Mouse (Mus musculus) forebrain, postnatal 0 days (tissue): Measurements from ENCODE around the gene Rpp30. TPM values are rescaled to one million over a fixed set of nuclear protein-coding genes. Genes with fewer than 3 reads are reported as not detected.
A peak's percentile ranks its signal among the peaks of the same experiment; 100 is the strongest.

Experiments
- ATAC-seq: fragments of 200-750 bp; cut with Nextera tagmentation; 2 replicates; pipeline ENCODE4 v1.8.0; 2017; ENCODE audit warnings: mild to moderate bottlenecking, moderate library complexity
- DNase-seq: peaks from one replicate; pipeline ENCODE4 v3.0.0-alpha.2; 2015
- H3K27ac ChIP-seq: fragments of 300-500 bp; sonication (generic); 2 replicates; pipeline ENCODE4 v1.5.1; 2014; ENCODE audit warnings: low read depth, mild to moderate bottlenecking, antibody characterized with exemption, low read length, moderate library complexity, mixed read lengths
- H3K27me3 ChIP-seq: fragments of 300-500 bp; sonication (generic); 2 replicates; pipeline ENCODE4 v1.6.1; 2014; ENCODE audit warnings: mild to moderate bottlenecking, low read length, mixed read lengths; ENCODE audit not compliant: insufficient read depth
- H3K36me3 ChIP-seq: fragments of 300-500 bp; sonication (generic); 2 replicates; pipeline ENCODE4 v1.6.1; 2014; ENCODE audit warnings: mild to moderate bottlenecking, moderate library complexity; ENCODE audit not compliant: insufficient read depth
- H3K4me1 ChIP-seq: fragments of 300-500 bp; sonication (generic); 2 replicates; pipeline ENCODE4 v1.6.1; 2014; ENCODE audit warnings: antibody characterized with exemption; ENCODE audit not compliant: insufficient read depth
- H3K4me2 ChIP-seq: fragments of 300-500 bp; sonication (generic); 2 replicates; pipeline ENCODE4 v1.6.1; 2014; ENCODE audit warnings: low read depth, mild to moderate bottlenecking, moderate library complexity
- H3K4me3 ChIP-seq: fragments of 300-500 bp; sonication (generic); 2 replicates; pipeline ENCODE4 v1.5.1; 2014; ENCODE audit warnings: low read depth, low read length, mixed read lengths
- H3K9ac ChIP-seq: fragments of 300-500 bp; sonication (generic); 2 replicates; pipeline ENCODE4 v1.6.1; 2014; ENCODE audit warnings: mild to moderate bottlenecking
- H3K9me3 ChIP-seq: fragments of 300-500 bp; sonication (generic); 2 replicates; pipeline ENCODE4 v1.6.1; 2016; ENCODE audit warnings: low read length
- CTCF ChIP-seq: sonication (generic); IDR thresholded peaks from 2 replicates; pipeline ENCODE4 v1.5.1; 2016; ENCODE audit warnings: antibody characterized with exemption, control low read depth, low read depth
- WGBS: fragments of 180-500 bp; shearing (Covaris S2); extraction: QIAGEN DNeasy Blood & Tissue Kit; methylation state at CpG from one replicate; pipeline ENCODE4 v1.1.7; 2014; 5-methylcytosine and 5-hydroxymethylcytosine counted together
- polyA plus RNA-seq: library from polyadenylated mRNA; unstranded; fragments of >200 nt; fragmentation: Nextera tagmentation; extraction: Ambion mirVana; gene quantifications from 2 replicates; pipeline ENCODE4 v1.2.1, GENCODE M21; 2015
- total RNA-seq: library from RNA; depleted of rRNA; stranded (reverse); fragments of >200 nt; gene quantifications from 2 replicates; pipeline ENCODE4 v1.2.3, GENCODE M21; 2014

Rpp30 gene
- total and polyA plus RNA-seq, 2 experiments from 2014 or later = 32.1 to 85.7 TPM

DNA sequence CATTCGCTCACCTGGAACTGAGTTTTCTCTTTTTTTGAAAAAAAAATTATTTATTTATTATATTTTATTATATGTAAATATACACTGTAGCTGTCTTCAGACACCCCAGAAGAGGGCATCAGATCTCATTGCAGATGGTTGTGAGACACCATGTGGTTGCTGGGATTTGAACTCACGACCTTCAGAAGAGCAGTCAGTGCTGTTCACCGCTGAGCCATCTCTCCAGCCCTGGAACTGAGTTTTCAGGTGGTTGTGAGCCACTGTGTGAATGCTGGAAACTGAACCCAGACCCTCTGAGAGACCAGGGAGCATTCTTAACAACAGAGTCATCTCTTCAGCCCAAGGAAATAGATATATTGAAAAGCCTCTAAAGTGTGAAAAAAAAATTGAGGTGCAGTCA lies 44.9 kb downstream of the Rpp30 start:
- Histone ChIP-seq H3K4me2 (no peak overlapping the region), H3K27ac (no peak overlapping the region), H3K9ac (no peak overlapping the region), H3K36me3 (no peaks in the 10 kb centered on the region), H3K4me1 (no peaks in the 10 kb centered on the region), H3K27me3 (no peaks in the 10 kb centered on the region), H3K9me3 (no peaks in the 10 kb centered on the region), H3K4me3 (no peak overlapping the region)
- 97% methylated on average over 3 of the region's 3 CpGs for WGBS
- no peak for DNase-seq
- no peak for ATAC-seq
- no peak for TF ChIP-seq CTCF

DNA sequence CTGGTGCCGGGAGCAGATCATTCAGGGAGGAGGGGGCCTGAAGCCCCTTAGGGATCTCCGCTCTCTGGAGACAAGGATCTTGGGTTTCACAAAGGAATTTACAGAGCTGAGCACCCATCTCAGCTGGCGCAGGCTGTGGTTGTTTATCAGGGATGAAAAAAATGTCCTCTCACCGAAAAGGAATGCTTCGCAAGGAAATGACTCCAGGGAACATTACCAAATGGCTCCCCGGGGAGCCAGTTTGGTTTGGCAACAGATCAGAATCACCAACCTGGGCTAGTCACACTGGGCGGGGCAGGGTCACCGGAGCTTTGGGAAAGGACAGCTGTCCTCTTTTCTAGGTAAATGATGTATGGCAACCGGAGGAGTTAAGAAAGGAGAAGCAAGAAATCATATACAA lies 45.7 kb downstream of the Rpp30 start:
- Histone ChIP-seq H3K4me3 (no peak overlapping the region), H3K9me3 (no peaks in the 10 kb centered on the region), H3K4me1 (no peaks in the 10 kb centered on the region), H3K4me2 (no peak overlapping the region), H3K27ac (no peak overlapping the region), H3K36me3 (no peaks in the 10 kb centered on the region), H3K9ac (no peak overlapping the region), H3K27me3 (no peaks in the 10 kb centered on the region)
- 68% methylated on average over 9 of the region's 9 CpGs for WGBS
- no peak for DNase-seq
- no peak for TF ChIP-seq CTCF
- no peak for ATAC-seq

DNA sequence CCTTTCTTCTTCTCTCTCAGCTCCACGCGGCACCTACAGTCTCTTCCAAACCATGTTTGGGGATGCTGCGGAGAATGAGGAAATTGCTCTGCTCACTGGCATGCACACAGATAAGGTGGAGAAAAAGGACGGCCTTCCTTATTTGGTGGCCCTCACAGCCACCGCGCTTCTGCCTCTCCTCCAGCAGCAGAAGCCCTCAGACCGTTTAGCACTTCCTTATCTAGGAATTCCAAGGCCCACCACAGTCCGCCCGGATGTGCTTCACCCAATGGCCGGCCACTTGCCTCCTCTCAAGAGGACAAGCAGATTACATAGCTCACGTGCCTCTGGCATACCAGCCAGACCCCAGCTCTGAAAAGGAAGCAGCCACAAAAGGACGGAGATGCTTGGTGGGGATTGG lies 46.1 kb downstream of the Rpp30 start:
- DNase-seq (no peak), ATAC-seq (no peak)
- Histone ChIP-seq H3K4me3 (no peak overlapping the region), H3K27me3 (no peaks in the 10 kb centered on the region), H3K9ac (no peak overlapping the region), H3K27ac (no peak overlapping the region), H3K4me1 (no peaks in the 10 kb centered on the region), H3K36me3 (no peaks in the 10 kb centered on the region), H3K4me2 (no peak overlapping the region), H3K9me3 (no peaks in the 10 kb centered on the region)
- no peak for TF ChIP-seq CTCF
- 71% methylated on average over 12 of the region's 12 CpGs for WGBS

DNA sequence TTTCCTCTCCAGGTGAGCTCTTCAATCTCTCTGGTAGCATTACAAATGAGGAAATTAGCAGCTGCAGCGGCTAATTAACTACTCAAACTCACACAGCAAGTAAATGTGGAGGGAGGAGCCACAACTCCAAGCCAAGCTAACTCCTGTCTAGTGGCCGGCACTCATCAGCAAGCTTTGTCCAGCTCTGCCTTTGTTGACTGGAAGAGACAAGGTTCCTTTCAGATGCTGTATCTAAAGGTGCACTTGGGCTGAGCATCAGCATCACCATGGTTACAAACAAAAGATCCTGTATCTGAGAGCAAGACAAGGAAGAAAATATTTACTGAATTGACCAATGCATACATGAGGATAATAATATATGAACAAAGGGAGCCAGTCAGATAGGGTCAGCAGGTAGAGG lies 46.7 kb downstream of the Rpp30 start:
- no peak overlapping the region for H3K9ac ChIP-seq
- H3K4me1 ChIP-seq = no peaks in the 10 kb centered on the region
- no peak for TF ChIP-seq CTCF
- no peaks in the 10 kb centered on the region for H3K27me3 ChIP-seq
- ATAC-seq (no peak), DNase-seq (peak; percentile 5)
- no peak overlapping the region for H3K4me2 ChIP-seq
- no peaks in the 10 kb centered on the region for H3K36me3 ChIP-seq
- WGBS = 13% methylated on average over 2 of the region's 2 CpGs
- H3K27ac ChIP-seq = no peak overlapping the region
- no peaks in the 10 kb centered on the region for H3K9me3 ChIP-seq
- H3K4me3 ChIP-seq = no peak overlapping the region

DNA sequence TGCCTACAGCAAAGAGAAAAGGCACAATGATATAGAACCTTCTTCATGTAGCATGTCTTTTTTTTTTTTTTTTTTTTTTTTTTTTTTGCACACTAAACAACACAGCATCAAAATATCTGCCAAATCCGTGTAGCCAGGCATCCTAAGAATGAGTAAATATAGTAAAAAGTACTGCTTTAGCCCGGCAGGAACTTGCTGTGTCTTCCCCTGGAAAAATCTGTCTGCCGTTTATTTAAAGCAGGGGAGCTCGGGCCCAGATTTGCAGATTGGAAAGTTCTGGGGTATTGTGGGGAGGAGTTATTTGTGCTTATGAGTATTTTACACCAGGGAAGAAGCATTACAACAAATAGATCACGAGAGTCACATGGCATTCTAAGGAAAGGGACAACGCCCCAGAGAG lies 48.5 kb downstream of the Rpp30 start:
- H3K4me2 ChIP-seq = no peak overlapping the region
- TF ChIP-seq CTCF = no peak
- H3K9ac ChIP-seq = no peak overlapping the region
- no peaks in the 10 kb centered on the region for H3K4me1 ChIP-seq
- no peak overlapping the region for H3K27ac ChIP-seq
- DNase-seq = no peak
- H3K27me3 ChIP-seq = no peaks in the 10 kb centered on the region
- WGBS = 66% methylated on average over 6 of the region's 6 CpGs
- no peaks in the 10 kb centered on the region for H3K9me3 ChIP-seq
- no peak overlapping the region for H3K4me3 ChIP-seq
- no peaks in the 10 kb centered on the region for H3K36me3 ChIP-seq
- no peak for ATAC-seq

DNA sequence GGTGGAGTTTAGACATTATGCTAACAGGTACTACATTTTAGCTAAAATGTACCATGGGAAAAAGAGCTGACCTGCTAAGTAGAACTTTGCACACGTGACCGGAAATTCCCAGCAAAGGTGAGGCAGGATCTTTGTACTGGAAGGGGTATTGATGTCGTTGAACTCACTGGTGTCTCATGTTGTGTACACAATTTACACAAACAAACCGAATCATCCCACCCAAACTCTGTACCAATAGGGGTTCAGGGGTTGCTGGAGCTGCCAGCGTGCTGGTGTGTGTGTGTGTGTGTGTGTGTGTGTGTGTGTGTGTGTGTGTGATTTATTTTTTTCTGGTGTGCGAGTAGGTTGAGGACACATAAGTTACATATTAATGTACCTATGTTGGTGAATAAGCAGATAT lies 49.5 kb downstream of the Rpp30 start:
- TF ChIP-seq CTCF = no peak
- Histone ChIP-seq H3K27me3 (no peaks in the 10 kb centered on the region), H3K9me3 (no peaks in the 10 kb centered on the region), H3K4me2 (no peak overlapping the region), H3K27ac (no peak overlapping the region), H3K9ac (no peak overlapping the region), H3K4me3 (no peak overlapping the region), H3K4me1 (no peaks in the 10 kb centered on the region), H3K36me3 (no peaks in the 10 kb centered on the region)
- no peak for ATAC-seq
- 89% methylated on average over 6 of the region's 6 CpGs for WGBS
- DNase-seq = no peak

DNA sequence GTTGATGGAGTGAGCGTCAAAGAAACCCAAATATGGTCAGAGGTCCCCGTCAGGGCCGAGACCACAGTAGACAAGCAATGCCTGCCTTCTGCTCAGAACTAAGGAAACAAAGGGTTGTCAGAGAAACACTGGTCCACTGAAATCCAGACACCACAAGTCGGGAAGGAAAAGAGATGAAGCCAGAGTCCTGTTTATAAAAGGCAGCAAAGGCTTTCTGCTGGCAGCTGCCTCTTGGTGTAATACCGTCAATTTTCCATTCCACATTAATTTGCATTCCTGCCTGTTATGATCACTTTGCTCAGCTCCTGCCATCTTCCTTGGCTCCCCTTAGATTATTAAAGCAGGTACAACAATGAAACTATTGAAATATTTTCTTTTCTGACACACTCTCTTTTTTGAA lies 50.2 kb downstream of the Rpp30 start:
- Histone ChIP-seq H3K27ac (no peak overlapping the region), H3K4me3 (no peak overlapping the region), H3K4me2 (no peak overlapping the region), H3K27me3 (no peaks in the 10 kb centered on the region), H3K36me3 (no peaks in the 10 kb centered on the region), H3K9me3 (no peaks in the 10 kb centered on the region), H3K4me1 (no peaks in the 10 kb centered on the region), H3K9ac (no peak overlapping the region)
- 33% methylated on average over 5 of the region's 5 CpGs for WGBS
- DNase-seq (no peak), ATAC-seq (no peak)
- no peak for TF ChIP-seq CTCF

DNA sequence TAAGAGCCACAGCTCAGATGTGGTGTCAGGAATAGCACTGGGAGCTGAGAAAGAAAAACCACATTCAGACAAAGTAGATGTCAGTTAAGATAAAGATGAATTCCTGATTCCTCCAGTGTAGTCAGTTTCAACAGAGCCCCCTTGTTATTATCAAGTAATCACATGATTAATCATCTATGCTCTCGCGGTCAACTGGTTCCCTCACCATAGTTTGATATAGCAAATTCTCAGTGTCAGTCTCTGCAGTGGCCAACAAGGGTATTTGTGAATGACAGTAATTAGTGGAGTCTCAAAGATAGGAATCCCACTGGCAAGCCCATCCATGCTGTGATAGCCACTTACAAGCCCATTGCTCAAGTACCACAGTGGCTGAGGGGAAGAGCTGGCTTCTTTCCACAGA lies 60.1 kb downstream of the Rpp30 start:
- Histone ChIP-seq H3K4me2 (no peak overlapping the region), H3K27me3 (no peaks in the 10 kb centered on the region), H3K9ac (no peak overlapping the region), H3K27ac (no peak overlapping the region), H3K4me1 (no peaks in the 10 kb centered on the region), H3K9me3 (no peaks in the 10 kb centered on the region; the same call in 1 of the 2 replicates), H3K36me3 (no peaks in the 10 kb centered on the region), H3K4me3 (no peak overlapping the region)
- DNase-seq = no peak
- TF ChIP-seq CTCF = no peak
- 87% methylated on average over 2 of the region's 2 CpGs for WGBS
- ATAC-seq = no peak
